Mouse (Mus musculus) embryonic facial prominence, embryonic 14.5 days (tissue): ENCODE data around the gene Olfr418. TPM values are rescaled to one million over a fixed set of nuclear protein-coding genes. Genes with fewer than 3 reads are reported as not detected.

Experiments
- ATAC-seq: fragments of 200-750 bp; cut with Nextera tagmentation; 2 replicates; pipeline ENCODE4 v1.8.0; 2017; ENCODE audit warnings: low read depth, moderate number of reproducible peaks, moderate TSS enrichment
- DNase-seq: peaks from one replicate; pipeline ENCODE4 v3.0.0-alpha.2; 2015; ENCODE audit warnings: low spot score
- H3K27ac ChIP-seq: fragments of 300-500 bp; sonication (generic); replicated peaks from 2 replicates; pipeline ENCODE4 v1.5.1; 2014; ENCODE audit warnings: low read depth, mild to moderate bottlenecking, low read length, moderate library complexity
- H3K27me3 ChIP-seq: fragments of 300-500 bp; sonication (generic); replicated peaks from 2 replicates; pipeline ENCODE4 v1.6.1; 2014; ENCODE audit warnings: low read length; ENCODE audit not compliant: control insufficient read depth, insufficient read depth
- H3K36me3 ChIP-seq: fragments of 300-500 bp; sonication (generic); 2 replicates; pipeline ENCODE4 v1.6.1; 2014; ENCODE audit warnings: low read length, mixed read lengths; ENCODE audit not compliant: control insufficient read depth, insufficient read depth
- H3K4me1 ChIP-seq: fragments of 300-500 bp; sonication (generic); 2 replicates; pipeline ENCODE4 v1.6.1; 2014; ENCODE audit warnings: antibody characterized with exemption, low read length; ENCODE audit not compliant: control insufficient read depth, insufficient read depth
- H3K4me2 ChIP-seq: fragments of 300-500 bp; sonication (generic); 2 replicates; pipeline ENCODE4 v1.6.1; 2014; ENCODE audit warnings: low read depth, mild to moderate bottlenecking, low read length, moderate library complexity, mixed read lengths
- H3K4me3 ChIP-seq: fragments of 300-500 bp; sonication (generic); 2 replicates; pipeline ENCODE4 v1.5.1; 2014; ENCODE audit warnings: low read depth, mild to moderate bottlenecking, low read length
- H3K9ac ChIP-seq: fragments of 300-500 bp; sonication (generic); 2 replicates; pipeline ENCODE4 v1.6.1; 2014; ENCODE audit warnings: low read depth, mild to moderate bottlenecking, low read length, moderate library complexity, mixed read lengths
- H3K9me3 ChIP-seq: fragments of 300-500 bp; sonication (generic); 2 replicates; pipeline ENCODE4 v1.6.1; 2016; ENCODE audit warnings: low read length; ENCODE audit not compliant: control insufficient read depth
- WGBS: fragments of 180-500 bp; shearing (Covaris S2); extraction: QIAGEN DNeasy Blood & Tissue Kit; methylation state at CpG from one replicate; pipeline ENCODE4 v1.1.7; 2014; 5-methylcytosine and 5-hydroxymethylcytosine counted together
- polyA plus RNA-seq: library from polyadenylated mRNA; unstranded; fragments of >200 nt; fragmentation: Nextera tagmentation; extraction: Ambion mirVana; gene quantifications from 2 replicates; pipeline ENCODE4 v1.2.1, GENCODE M21; 2014

Olfr418 gene
- polyA plus RNA-seq, 1 experiment from 2014 or later = not detected

- Histone ChIP-seq H3K36me3 (no peaks in the 10 kb centered on the region), H3K27me3 (no peaks in the 10 kb centered on the region), H3K4me3 (no peak overlapping the region), H3K4me1 (no peaks in the 10 kb centered on the region), H3K9ac (no peak overlapping the region), H3K4me2 (no peak overlapping the region), H3K27ac (no peak overlapping the region), H3K9me3 (no peaks in the 10 kb centered on the region)
- DNase-seq = no peak
- WGBS = 89% methylated on average over 2 of the region's 2 CpGs
- ATAC-seq = no peak
Measured at GRCm38 (mm10) chr1:173317925-173318477, 52.2 kb downstream of the Olfr418 start.

- WGBS = 67% methylated on average over 8 of the region's 8 CpGs
- Histone ChIP-seq H3K4me1 (no peaks in the 10 kb centered on the region), H3K36me3 (no peaks in the 10 kb centered on the region), H3K27me3 (no peaks in the 10 kb centered on the region), H3K9ac (no peak overlapping the region), H3K4me2 (no peak overlapping the region), H3K4me3 (no peak overlapping the region), H3K27ac (no peak overlapping the region), H3K9me3 (no peaks in the 10 kb centered on the region)
- DNase-seq (no peak), ATAC-seq (no peak)
Measured at GRCm38 (mm10) chr1:173321593-173322248, 55.9 kb downstream of the Olfr418 start.

- ATAC-seq = no peak
- Histone ChIP-seq H3K4me1 (no peaks in the 10 kb centered on the region), H3K27me3 (no peaks in the 10 kb centered on the region), H3K4me2 (no peak overlapping the region), H3K9ac (no peak overlapping the region), H3K4me3 (no peak overlapping the region), H3K27ac (no peak overlapping the region), H3K36me3 (no peaks in the 10 kb centered on the region), H3K9me3 (no peaks in the 10 kb centered on the region)
- 72% methylated on average over 6 of the region's 6 CpGs for WGBS
- no peak for DNase-seq
Measured at GRCm38 (mm10) chr1:173322249-173322627, 56.4 kb downstream of the Olfr418 start.

Other genes starting within 250 kb of the Olfr418 start
- gene Olfr1408, start 128.6 kb upstream of the Olfr418 start, polyA plus RNA-seq = not detected in 2 replicates
- gene Olfr1406, start 75.4 kb upstream of the Olfr418 start, polyA plus RNA-seq = 0.29 TPM in 1 of 2 replicates, not detected in the other
- not detected in 2 replicates for gene Olfr218, start 68.2 kb upstream of the Olfr418 start, polyA plus RNA-seq
- gene Olfr1404, start 53.6 kb upstream of the Olfr418 start, polyA plus RNA-seq = 0.17 TPM in 2 replicates
- gene Fcer1a, start 38.8 kb upstream of the Olfr418 start, polyA plus RNA-seq = 0.21 TPM in 1 of 2 replicates, not detected in the other
- not detected in 2 replicates for gene Mptx2, start 11.8 kb downstream of the Olfr418 start, polyA plus RNA-seq
- gene Ackr1, start 67.7 kb downstream of the Olfr418 start, polyA plus RNA-seq = 1.6 and 3.9 TPM in 2 replicates
- 0.53 and 1.3 TPM in 2 replicates for gene Aim2, start 84.9 kb downstream of the Olfr418 start, polyA plus RNA-seq
- 11.6 and 12.3 TPM in 2 replicates for gene Cadm3, start 101.7 kb downstream of the Olfr418 start, polyA plus RNA-seq
- gene Ifi206, start 225.0 kb downstream of the Olfr418 start, polyA plus RNA-seq = 0.17 and 0.24 TPM in 2 replicates